Mouse (Mus musculus): ENCODE measurements around the gene Olfr1245.
"Not testable (repeated sequence)": the region's sequence is repeated elsewhere in the genome, so short reads cannot be mapped to it uniquely, and the experiment has no call there.

The Olfr1245 gene

DNA sequence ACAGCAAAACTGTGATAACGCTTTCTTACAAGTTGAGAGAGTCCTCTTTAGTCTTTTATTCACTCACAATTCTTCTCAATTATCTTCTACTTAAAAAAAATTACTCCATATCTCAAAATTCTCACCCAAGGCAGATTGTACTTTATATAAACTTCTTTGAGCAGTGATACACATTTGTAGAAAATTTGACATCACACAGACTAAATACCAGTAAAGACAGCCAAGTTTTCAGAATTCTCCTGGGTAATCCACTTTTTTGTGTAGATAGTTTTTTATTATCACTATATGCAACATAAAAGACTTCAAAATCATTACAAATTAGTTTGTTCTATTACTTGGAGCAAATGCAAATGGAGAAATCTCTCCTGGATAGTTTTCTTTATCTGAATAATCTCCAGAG lies at the start of gene Olfr1245:
Gene Olfr1245, minus strand, starts transcription at position 101 of the 400 bp plus-strand sequence.
- H3K27me3 ChIP-seq (ENCODE audit: control insufficient read depth, insufficient read depth, low read length, poor library complexity, severe bottlenecking): no peaks in the 10 kb centered on the region
- no peaks in the 10 kb centered on the region for H3K36me3 ChIP-seq (ENCODE audit: control insufficient read depth, insufficient read depth, low read length, poor library complexity, severe bottlenecking)
- DNase-seq (ENCODE audit: low read depth, low spot score): no peak

DNA sequence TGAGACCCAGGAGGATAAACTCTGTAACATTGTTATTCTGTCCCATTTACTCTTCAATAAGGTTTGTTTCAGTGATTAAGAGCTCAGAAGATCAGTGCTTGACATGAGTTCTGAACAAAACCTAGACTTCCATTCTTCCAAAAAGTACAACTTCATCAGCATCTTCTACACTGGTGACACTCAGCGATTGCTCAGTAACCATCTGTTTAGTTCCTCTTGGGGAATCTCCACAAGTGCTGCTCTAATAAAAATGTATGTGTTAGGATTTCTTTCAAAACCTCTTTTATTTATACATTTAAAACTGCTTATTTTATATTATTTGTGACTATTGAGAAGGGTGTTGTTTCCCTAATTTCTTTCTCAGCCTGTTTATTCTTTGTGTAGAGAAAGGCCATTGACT lies 39.9 kb upstream of the Olfr1245 start, which contains the start of gene Olfr1248:
Gene Olfr1248, minus strand, starts transcription at position 101 of the 400 bp plus-strand sequence.
- not testable (repeated sequence) for DNase-seq (ENCODE audit: low read depth, low spot score); H3K27me3 ChIP-seq (ENCODE audit: control insufficient read depth, insufficient read depth, low read length, poor library complexity, severe bottlenecking); H3K36me3 ChIP-seq (ENCODE audit: control insufficient read depth, insufficient read depth, low read length, poor library complexity, severe bottlenecking)

DNA sequence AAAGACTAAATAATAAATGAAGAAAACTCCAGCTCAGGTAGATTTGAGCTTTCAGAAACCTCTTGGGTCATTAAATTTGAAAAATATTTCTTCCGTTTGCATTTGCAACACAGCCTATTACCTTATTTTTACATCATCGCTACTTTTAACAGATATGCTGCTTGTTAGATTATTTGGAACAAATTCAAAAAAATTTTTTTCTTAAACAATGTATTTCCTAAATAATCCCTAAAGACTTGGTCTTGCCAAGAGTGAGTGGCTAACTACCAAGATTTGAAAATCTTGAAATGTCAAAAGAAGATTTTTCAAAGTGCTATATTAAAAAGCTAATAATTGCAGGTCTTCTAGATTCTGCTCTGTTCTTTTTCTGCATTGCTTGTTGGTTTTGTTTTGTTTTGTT lies 35.8 kb upstream of the Olfr1245 start, which contains the start of gene Olfr1247:
Gene Olfr1247, minus strand, starts transcription at position 101 of the 400 bp plus-strand sequence.
- H3K36me3 ChIP-seq (ENCODE audit: control insufficient read depth, insufficient read depth, low read length, poor library complexity, severe bottlenecking): no peaks in the 10 kb centered on the region
- H3K27me3 ChIP-seq (ENCODE audit: control insufficient read depth, insufficient read depth, low read length, poor library complexity, severe bottlenecking): no peaks in the 10 kb centered on the region
- no peak for DNase-seq (ENCODE audit: low read depth, low spot score)

DNA sequence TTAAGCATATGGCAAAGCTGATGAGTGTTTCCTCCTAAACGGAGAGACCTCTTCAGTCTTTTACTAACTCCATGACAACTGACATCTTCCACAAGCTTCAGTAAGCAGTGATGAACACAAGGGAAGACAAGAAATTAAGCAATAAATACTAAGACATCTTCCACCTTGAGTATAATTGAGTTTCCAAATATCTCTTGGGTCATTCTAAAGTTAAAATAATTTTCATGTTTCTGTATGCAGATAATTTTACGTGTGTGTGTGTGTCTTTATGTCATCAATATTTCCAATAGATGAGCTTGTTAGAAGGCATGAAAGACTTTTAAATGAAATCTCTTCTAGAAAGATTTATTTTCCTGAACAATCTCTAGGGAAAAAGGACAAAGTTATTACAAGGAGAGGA lies 14.8 kb upstream of the Olfr1245 start, which contains the start of gene Olfr1246:
Gene Olfr1246, minus strand, starts transcription at position 101 of the 400 bp plus-strand sequence.
- no peak for DNase-seq (ENCODE audit: low read depth, low spot score)
- no peaks in the 10 kb centered on the region for H3K27me3 ChIP-seq (ENCODE audit: control insufficient read depth, insufficient read depth, low read length, poor library complexity, severe bottlenecking)
- no peaks in the 10 kb centered on the region for H3K36me3 ChIP-seq (ENCODE audit: control insufficient read depth, insufficient read depth, low read length, poor library complexity, severe bottlenecking)

DNA sequence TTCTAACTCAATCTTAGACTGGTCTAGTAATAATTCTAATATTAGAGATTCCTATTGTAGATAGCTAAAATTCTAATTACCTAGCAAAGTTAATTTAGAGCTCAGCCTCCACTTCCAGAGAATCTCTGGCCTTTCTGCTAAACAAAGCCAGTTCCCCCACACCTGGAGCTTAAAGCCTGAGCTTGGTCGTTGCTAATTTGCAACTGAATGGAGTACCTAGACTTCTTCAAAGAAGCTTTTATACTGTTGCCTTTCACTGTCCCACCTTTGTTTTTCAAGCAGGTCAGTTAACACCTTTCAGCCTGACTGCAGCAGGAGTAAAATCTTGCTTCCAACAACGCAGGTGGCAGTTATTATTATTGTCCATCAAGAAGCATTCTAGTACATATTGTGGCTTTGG lies 15.5 kb downstream of the Olfr1245 start:
- H3K36me3 ChIP-seq (ENCODE audit: control insufficient read depth, insufficient read depth, low read length, poor library complexity, severe bottlenecking); DNase-seq (ENCODE audit: low read depth, low spot score); H3K27me3 ChIP-seq (ENCODE audit: control insufficient read depth, insufficient read depth, low read length, poor library complexity, severe bottlenecking): not testable (repeated sequence)

DNA sequence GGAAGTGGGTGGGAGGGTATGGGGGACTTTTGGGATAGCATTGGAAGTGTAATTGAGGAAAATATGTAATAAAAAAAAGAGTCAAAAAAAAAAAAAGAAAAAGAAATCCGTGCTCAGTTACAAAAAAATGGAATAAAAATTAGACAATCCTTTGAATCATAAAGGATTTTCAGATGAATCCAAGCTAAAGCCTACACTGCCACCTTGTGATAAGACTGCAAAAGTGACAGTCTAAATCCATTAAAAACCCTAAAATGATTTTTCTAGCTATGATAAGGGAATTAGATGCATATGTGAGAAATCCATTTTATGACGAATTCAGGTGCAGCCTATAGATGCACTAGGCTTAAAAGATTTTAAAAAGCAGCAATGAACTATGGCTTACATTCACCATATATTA lies 33.7 kb downstream of the Olfr1245 start:
- DNase-seq (ENCODE audit: low read depth, low spot score): no peak
- H3K36me3 ChIP-seq (ENCODE audit: control insufficient read depth, insufficient read depth, low read length, poor library complexity, severe bottlenecking): no peaks in the 10 kb centered on the region
- H3K27me3 ChIP-seq (ENCODE audit: control insufficient read depth, insufficient read depth, low read length, poor library complexity, severe bottlenecking): no peaks in the 10 kb centered on the region

DNA sequence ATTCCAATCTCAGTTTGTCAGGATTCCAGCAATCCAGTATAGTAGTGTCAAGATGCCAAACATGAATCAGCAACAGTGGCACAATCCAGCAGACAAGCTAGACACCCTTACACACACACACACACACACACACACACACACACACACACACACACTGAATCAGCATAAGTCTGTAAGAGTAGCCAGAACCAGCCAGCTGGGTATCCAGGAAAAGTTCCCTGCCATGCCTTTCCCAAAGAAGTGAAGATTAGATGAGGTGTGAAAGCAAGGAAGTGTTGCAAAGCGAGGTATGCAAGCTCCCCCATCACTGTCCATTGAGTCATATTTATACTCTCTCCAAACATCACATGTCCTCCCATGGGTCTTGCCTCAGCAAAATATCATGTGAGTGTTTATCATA lies 38.3 kb downstream of the Olfr1245 start:
- no peak for DNase-seq (ENCODE audit: low read depth, low spot score)
- no peaks in the 10 kb centered on the region for H3K27me3 ChIP-seq (ENCODE audit: control insufficient read depth, insufficient read depth, low read length, poor library complexity, severe bottlenecking)
- H3K36me3 ChIP-seq (ENCODE audit: control insufficient read depth, insufficient read depth, low read length, poor library complexity, severe bottlenecking): no peaks in the 10 kb centered on the region

DNA sequence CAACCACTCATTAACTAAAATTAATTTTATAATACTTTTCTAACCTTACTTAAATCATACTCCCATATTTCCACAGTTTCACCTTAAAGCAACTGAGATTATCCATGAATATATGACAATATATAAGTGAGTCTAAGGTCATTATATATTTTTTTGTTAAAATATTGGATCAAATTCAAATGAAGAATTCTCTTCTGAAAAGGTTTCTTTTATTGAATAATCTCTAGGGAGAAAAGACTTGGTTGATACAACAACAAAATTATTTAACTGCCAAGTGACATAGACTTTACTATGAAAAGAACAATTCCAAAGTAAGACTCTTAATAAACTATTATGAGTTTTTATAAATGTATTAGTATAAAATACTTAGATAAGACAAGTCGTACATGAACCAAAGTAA lies 46.9 kb downstream of the Olfr1245 start, which contains the start of gene Olfr1243:
Gene Olfr1243, minus strand, starts transcription at position 101 of the 400 bp plus-strand sequence.
- DNase-seq (ENCODE audit: low read depth, low spot score): no peak
- Histone ChIP-seq H3K36me3 (ENCODE audit: control insufficient read depth, insufficient read depth, low read length, poor library complexity, severe bottlenecking) (no peaks in the 10 kb centered on the region), H3K27me3 (ENCODE audit: control insufficient read depth, insufficient read depth, low read length, poor library complexity, severe bottlenecking) (no peaks in the 10 kb centered on the region)

Measured in splenic B cell, adult 2 months (primary cell).